Mouse (Mus musculus): ENCODE results near the gene Nme4. TPM values are rescaled to one million over a fixed set of nuclear protein-coding genes. Genes with fewer than 3 reads are reported as not detected.

The Nme4 gene
- total and polyA plus RNA-seq, 2 experiments from 2014 or later = 26.5 to 60.6 TPM

DNA sequence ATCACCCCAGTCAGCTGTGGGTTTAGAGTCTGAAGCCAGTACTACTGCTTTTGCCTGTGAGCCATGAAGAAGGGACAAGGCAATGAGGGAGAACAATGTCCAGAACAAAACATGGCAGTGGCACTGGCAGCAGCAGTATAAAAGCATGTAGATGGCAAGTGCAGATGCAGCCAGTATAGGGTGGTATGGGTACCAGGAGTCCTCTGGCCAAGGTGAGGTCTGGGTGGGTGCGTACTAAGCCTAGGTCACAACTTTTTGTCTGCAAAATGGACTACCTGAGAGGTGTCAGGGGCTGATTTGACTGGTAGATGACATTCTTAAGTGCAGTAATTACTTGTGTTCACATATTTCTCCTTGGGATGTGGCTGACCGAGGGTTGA, 42.3 kb upstream of the Nme4 start:
- no peak for TF ChIP-seq CTCF (IDR thresholded peaks at IDR 0.05; ENCODE audit: low read depth)
- TF ChIP-seq EP300 (IDR thresholded peaks at IDR 0.05; ENCODE audit: low read depth) = no peak
- DNase-seq (ENCODE audit: low spot score) (no peak), ATAC-seq (ENCODE audit: insufficient read depth, low read depth) (no peak)
- peaks cover 19% of the 10 kb centered on the region for H3K4me1 ChIP-seq (ENCODE audit: control insufficient read depth, insufficient read depth)
- H3K36me3 ChIP-seq (replicated peaks; ENCODE audit: control insufficient read depth, insufficient read depth, low read length) = peaks cover 2% of the 10 kb centered on the region
- H3K9me3 ChIP-seq (replicated peaks; ENCODE audit: control insufficient read depth, low read length) = no peaks in the 10 kb centered on the region
- H3K4me2 ChIP-seq (ENCODE audit: low read depth, low read length) = peak overlapping the region; percentile 78
- no peaks in the 10 kb centered on the region for H3K27me3 ChIP-seq (ENCODE audit: control insufficient read depth, insufficient read depth, low read length)
- H3K4me3 ChIP-seq (ENCODE audit: low read depth, low read length) = peak overlapping the region; percentile 63
- peak overlapping the region; percentile 95; the same call in 1 of the 2 replicates for H3K27ac ChIP-seq (ENCODE audit: low read depth)
- WGBS = 60% methylated on average over 2 of the region's 2 CpGs
- no peak overlapping the region for H3K9ac ChIP-seq (replicated peaks; ENCODE audit: low read depth, low read length)

DNA sequence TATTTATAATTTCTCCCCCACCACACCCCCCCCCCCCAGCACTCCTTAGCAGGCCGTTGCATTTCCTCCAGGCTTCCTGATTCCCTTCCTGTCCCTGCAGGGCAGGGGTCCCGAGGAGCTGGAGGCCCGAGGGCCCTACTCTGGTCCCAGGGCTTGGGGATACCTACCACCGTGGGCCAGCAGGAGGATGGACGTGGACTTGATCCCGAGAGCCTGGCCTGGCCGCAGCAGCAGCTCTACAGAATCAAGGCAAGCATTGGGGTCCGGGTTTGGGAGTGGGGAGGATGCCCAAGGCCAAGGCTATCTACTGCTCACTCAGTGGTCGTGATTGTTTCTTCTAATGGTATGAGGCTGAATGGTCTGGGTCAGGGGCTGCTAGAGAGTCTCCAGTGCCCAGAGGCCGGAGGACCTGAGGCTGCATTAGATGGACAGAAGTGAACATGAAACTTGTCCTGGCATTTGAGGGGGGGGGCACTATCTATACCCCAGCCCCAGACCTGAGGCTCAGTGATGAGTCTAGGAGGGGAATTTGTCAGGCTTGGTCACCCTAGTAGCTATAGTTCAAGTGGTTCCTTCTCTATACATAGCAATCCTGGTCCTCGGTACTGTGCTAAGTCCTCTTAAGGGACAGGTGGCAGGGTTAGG, 41.8 kb upstream of the Nme4 start:
- TF ChIP-seq EP300 (IDR thresholded peaks at IDR 0.05; ENCODE audit: low read depth) (no peak), CTCF (IDR thresholded peaks at IDR 0.05; ENCODE audit: low read depth) (no peak)
- no peak overlapping the region for H3K27ac ChIP-seq (ENCODE audit: low read depth)
- no peaks in the 10 kb centered on the region for H3K27me3 ChIP-seq (ENCODE audit: control insufficient read depth, insufficient read depth, low read length)
- no peak overlapping the region for H3K9ac ChIP-seq (replicated peaks; ENCODE audit: low read depth, low read length)
- H3K9me3 ChIP-seq (replicated peaks; ENCODE audit: control insufficient read depth, low read length) = no peaks in the 10 kb centered on the region
- no peak overlapping the region for H3K4me3 ChIP-seq (ENCODE audit: low read depth, low read length)
- no peak overlapping the region for H3K4me2 ChIP-seq (ENCODE audit: low read depth, low read length)
- ATAC-seq (ENCODE audit: insufficient read depth, low read depth) (no peak), DNase-seq (ENCODE audit: low spot score) (no peak)
- 75% methylated on average over 11 of the region's 11 CpGs for WGBS
- peaks cover 19% of the 10 kb centered on the region for H3K4me1 ChIP-seq (ENCODE audit: control insufficient read depth, insufficient read depth)
- H3K36me3 ChIP-seq (replicated peaks; ENCODE audit: control insufficient read depth, insufficient read depth, low read length) = no peaks in the 10 kb centered on the region

DNA sequence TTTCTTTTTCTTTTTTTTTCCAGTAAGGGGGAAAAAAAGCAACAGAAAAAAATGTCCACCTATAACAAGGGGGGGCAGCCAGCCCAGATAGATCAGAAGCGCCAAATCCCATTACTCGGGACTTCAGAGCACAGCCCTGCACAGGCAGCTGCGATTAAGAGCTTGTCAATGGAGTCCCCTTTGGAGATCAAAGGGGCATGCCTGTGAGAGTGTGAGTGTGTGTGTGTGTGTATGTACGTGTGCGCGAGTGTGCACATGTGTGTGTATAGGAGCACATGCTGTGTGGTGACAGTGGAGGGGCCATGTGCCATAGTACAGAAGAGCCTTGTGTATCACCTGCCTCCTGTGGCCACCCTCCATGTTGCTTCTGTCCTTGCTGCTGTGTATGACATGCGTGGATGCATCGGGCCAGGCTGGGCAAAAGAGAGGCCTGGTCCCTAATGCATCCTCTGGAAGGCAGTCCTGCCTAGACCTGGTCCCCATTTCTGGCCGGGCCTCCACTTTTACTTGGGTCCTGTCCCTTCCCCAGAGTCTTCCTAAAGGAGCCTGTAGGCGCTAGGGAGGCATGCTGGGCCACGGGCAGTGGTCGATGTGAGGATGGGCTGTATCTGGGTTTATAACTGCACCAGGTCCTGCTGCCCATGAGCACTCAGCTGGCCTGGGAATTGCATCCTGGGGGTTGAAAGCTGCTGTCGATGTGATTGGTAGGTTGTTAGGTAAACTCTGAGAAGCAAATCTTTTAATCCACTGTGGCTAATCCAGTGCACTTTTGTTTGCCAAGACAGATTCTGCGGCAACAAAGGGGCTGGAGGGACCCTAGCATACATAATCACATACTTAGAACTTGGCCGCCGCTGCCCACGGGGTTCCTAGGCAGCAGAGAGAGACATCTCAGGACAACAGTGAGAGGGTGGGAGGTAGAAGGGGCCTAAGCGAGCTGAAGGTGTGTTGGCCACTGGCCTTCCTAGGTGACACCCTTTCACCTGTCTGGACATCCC, 36.8 kb upstream of the Nme4 start:
- no peak for DNase-seq (ENCODE audit: low spot score)

DNA sequence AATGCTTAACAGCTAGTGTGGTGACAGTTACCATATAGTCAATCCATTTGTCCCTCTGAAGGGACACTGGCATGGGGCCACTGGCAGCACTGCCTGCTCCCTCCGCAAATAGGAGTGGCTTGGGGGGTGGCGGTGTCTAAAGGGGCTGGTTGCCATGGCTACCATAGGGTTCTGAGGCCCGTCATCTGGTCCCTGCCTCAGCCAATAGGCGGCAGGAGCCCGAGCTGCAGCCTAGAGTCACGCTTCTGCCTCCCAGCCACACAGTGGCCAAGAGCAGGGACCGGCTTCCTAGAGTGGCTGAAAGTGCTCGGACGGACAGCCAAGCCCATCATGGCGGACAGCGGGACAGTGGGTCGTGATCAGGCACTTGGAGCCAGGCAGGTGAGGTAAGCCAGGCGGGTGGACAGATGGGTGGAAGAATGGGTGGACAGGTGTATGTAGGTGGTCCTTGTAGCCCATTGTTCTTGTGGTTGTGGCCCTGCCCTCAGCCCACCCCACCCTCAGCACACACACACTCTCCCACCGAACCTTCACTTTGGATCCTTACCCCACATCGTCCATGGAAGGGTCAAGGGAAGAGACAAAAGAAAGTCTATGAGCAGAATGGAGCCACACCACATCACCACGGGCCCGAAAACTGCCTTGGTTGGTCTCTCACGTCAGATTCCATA, 35.8 kb upstream of the Nme4 start:
- no peaks in the 10 kb centered on the region for H3K4me1 ChIP-seq (ENCODE audit: control insufficient read depth, insufficient read depth)
- ATAC-seq (ENCODE audit: insufficient read depth, low read depth) (no peak), DNase-seq (ENCODE audit: low spot score) (no peak)
- no peaks in the 10 kb centered on the region for H3K27me3 ChIP-seq (ENCODE audit: control insufficient read depth, insufficient read depth, low read length)
- WGBS = 84% methylated on average over 18 of the region's 18 CpGs
- H3K27ac ChIP-seq (ENCODE audit: low read depth) = no peak overlapping the region
- no peak overlapping the region for H3K4me2 ChIP-seq (ENCODE audit: low read depth, low read length)
- H3K9me3 ChIP-seq (replicated peaks; ENCODE audit: control insufficient read depth, low read length) = no peaks in the 10 kb centered on the region
- TF ChIP-seq EP300 (IDR thresholded peaks at IDR 0.05; ENCODE audit: low read depth) = no peak
- TF ChIP-seq CTCF (IDR thresholded peaks at IDR 0.05; ENCODE audit: low read depth) = no peak
- H3K4me3 ChIP-seq (ENCODE audit: low read depth, low read length) = no peak overlapping the region
- peaks cover 43% of the 10 kb centered on the region for H3K36me3 ChIP-seq (replicated peaks; ENCODE audit: control insufficient read depth, insufficient read depth, low read length)
- H3K9ac ChIP-seq (replicated peaks; ENCODE audit: low read depth, low read length) = no peak overlapping the region

More for the DNA sequence above, 36.8 kb upstream of the Nme4 start:
- peaks cover 33% of the 10 kb centered on the region for H3K36me3 ChIP-seq (replicated peaks; ENCODE audit: control insufficient read depth, insufficient read depth, low read length)
- 89% methylated on average over 18 of the region's 18 CpGs for WGBS
- TF ChIP-seq EP300 (IDR thresholded peaks at IDR 0.05; ENCODE audit: low read depth) = no peak
- no peak for TF ChIP-seq CTCF (IDR thresholded peaks at IDR 0.05; ENCODE audit: low read depth)
- no peak overlapping the region for H3K27ac ChIP-seq (ENCODE audit: low read depth)
- H3K4me1 ChIP-seq (ENCODE audit: control insufficient read depth, insufficient read depth) = no peaks in the 10 kb centered on the region
- H3K9ac ChIP-seq (replicated peaks; ENCODE audit: low read depth, low read length) = no peak overlapping the region
- no peak overlapping the region for H3K4me3 ChIP-seq (ENCODE audit: low read depth, low read length)
- no peaks in the 10 kb centered on the region for H3K27me3 ChIP-seq (ENCODE audit: control insufficient read depth, insufficient read depth, low read length)
- no peak for ATAC-seq (ENCODE audit: insufficient read depth, low read depth)
- no peak overlapping the region for H3K4me2 ChIP-seq (ENCODE audit: low read depth, low read length)
- H3K9me3 ChIP-seq (replicated peaks; ENCODE audit: control insufficient read depth, low read length) = no peaks in the 10 kb centered on the region

DNA sequence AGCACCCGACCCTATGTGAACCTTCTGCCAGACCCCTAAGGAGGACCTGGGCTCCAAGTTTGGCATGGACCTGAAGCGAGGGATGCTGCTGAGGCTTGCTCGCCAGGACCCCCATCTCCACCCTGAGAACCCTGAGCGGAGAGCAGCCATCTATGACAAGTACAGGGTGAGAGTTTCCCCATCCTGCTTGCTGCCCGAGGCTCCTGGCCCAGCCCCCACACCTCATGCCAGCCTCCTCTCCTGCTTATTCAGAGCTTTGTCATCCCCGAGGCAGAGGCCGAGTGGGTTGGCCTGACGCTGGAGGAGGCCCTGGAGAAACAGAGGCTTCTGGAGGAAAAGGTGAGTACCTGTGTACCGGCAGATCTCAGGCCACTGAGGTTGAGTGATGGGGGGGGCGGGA, 29.8 kb upstream of the Nme4 start:
- peaks cover 9% of the 10 kb centered on the region for H3K4me1 ChIP-seq (ENCODE audit: control insufficient read depth, insufficient read depth)
- H3K9ac ChIP-seq (replicated peaks; ENCODE audit: low read depth, low read length) = no peak overlapping the region
- H3K27ac ChIP-seq (ENCODE audit: low read depth) = no peak overlapping the region
- H3K36me3 ChIP-seq (replicated peaks; ENCODE audit: control insufficient read depth, insufficient read depth, low read length) = peaks cover 48% of the 10 kb centered on the region
- no peak for ATAC-seq (ENCODE audit: insufficient read depth, low read depth)
- H3K4me2 ChIP-seq (ENCODE audit: low read depth, low read length) = no peak overlapping the region
- no peak overlapping the region for H3K4me3 ChIP-seq (ENCODE audit: low read depth, low read length)
- no peak for TF ChIP-seq EP300 (IDR thresholded peaks at IDR 0.05; ENCODE audit: low read depth)
- TF ChIP-seq CTCF (IDR thresholded peaks at IDR 0.05; ENCODE audit: low read depth) = no peak
- H3K9me3 ChIP-seq (replicated peaks; ENCODE audit: control insufficient read depth, low read length) = no peaks in the 10 kb centered on the region
- WGBS = 92% methylated on average over 10 of the region's 10 CpGs
- DNase-seq (ENCODE audit: low spot score) = no peak
- H3K27me3 ChIP-seq (ENCODE audit: control insufficient read depth, insufficient read depth, low read length) = no peaks in the 10 kb centered on the region
